Mouse (Mus musculus): ENCODE data around the gene Zfp819.
"Not testable (repeated sequence)": the region's sequence is repeated elsewhere in the genome, so short reads cannot be mapped to it uniquely, and the experiment has no call there.

Gene Zfp819

GRCm38 (mm10) chr7:43643046-43643652, 36.2 kb downstream of the Zfp819 start:
- DNase-seq, result no peak

- DNase-seq, result no peak
Measured at GRCm38 (mm10) chr7:43652683-43653082, 45.7 kb downstream of the Zfp819 start.

- DNase-seq, result no peak
Measured at GRCm38 (mm10) chr7:43654519-43654918, 47.5 kb downstream of the Zfp819 start.

- DNase-seq, result no peak
Measured at GRCm38 (mm10) chr7:43656232-43656631, 49.3 kb downstream of the Zfp819 start.

- DNase-seq, result no peak
Measured at GRCm38 (mm10) chr7:43660002-43660401, 53.0 kb downstream of the Zfp819 start, which contains the start of gene Siglece. Siglece (minus strand) TSS chr7:43660161.

GRCm38 (mm10) chr7:43662804-43663203, 55.8 kb downstream of the Zfp819 start:
- no peak for DNase-seq

GRCm38 (mm10) chr7:43667221-43667620, 60.3 kb downstream of the Zfp819 start:
- DNase-seq, result not testable (repeated sequence)
